Mouse (Mus musculus): ENCODE data around the gene Gm3012.
"Not testable (repeated sequence)": the region's sequence is repeated elsewhere in the genome, so short reads cannot be mapped to it uniquely, and the experiment has no call there.

- TF ChIP-seq CTCF, EP300 (IDR thresholded peaks at IDR 0.05): not testable (repeated sequence)
Measured at GRCm38 (mm10) chr14:3688483-3688882, 54.2 kb downstream of the Gm3012 start, which contains the start of gene Gm3043.

Data from lung, postnatal 0 days (tissue).